Mouse (Mus musculus): ENCODE results near the gene Ttyh3.

DNA sequence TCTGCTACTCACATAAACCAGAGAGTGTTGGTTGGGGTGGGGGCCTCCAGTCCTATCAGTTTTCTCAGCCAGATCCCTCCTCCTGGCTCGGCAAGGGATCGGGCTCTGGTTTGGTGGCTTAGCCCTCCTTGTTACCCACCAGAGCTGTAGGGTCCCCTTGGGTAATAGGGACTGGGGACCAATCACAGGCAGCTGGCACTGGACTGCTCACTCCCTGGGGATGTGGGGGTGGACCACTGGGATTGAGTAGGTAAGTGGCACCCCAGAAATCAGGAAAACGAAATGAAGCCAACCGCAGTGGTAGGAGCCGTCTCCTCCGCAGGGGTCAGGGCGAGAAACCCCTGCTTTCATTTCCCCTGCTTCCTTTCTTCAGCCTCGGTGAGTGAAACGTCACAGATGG lies 27.7 kb downstream of the Ttyh3 start:
- TF ChIP-seq POLR2A (IDR thresholded peaks at IDR 0.05; ENCODE audit: control insufficient read depth, extremely low read depth, insufficient read depth, low read length, poor library complexity) (no peak), CTCF (IDR thresholded peaks at IDR 0.05; ENCODE audit: borderline replicate concordance, control insufficient read depth, extremely low read depth, insufficient read depth, low read length, poor library complexity) (no peak)

Data from thymus, adult 2 months (tissue).